Mouse (Mus musculus) hematopoietic stem cell, adult 5-6 weeks (primary cell): ENCODE data around the gene Gm43552. TPM values are rescaled to one million over a fixed set of nuclear protein-coding genes. Genes with fewer than 3 reads are reported as not detected.

Experiments used
- ATAC-seq, 2 experiments: fragments of 125-278 bp in 1 of 2; replicated peaks in 1 of 2; 2 replicates each; pipeline ENCODE4 v1.8.0; 2016 to 2017; ENCODE audit warnings: inconsistent platforms in 2 of 2, mild to moderate bottlenecking in 2 of 2, moderate number of reproducible peaks in 2 of 2, low read depth in 1 of 2, moderate TSS enrichment in 1 of 2; ENCODE audit not compliant: low FRiP score in 2 of 2, poor library complexity in 2 of 2, severe bottlenecking in 2 of 2, insufficient read depth in 1 of 2, low TSS enrichment in 1 of 2
- total RNA-seq: library from RNA; stranded (forward); fragments of 172-1452, 232-1000 nt; gene quantifications from 2 replicates; pipeline ENCODE4 v1.2.3, GENCODE M21; 2017

Gm43552 gene
- total RNA-seq, 1 experiment from 2014 or later = not detected

GRCm38 (mm10) chr5:65459454-65459853, 33.2 kb downstream of the Gm43552 start:
- no peak for ATAC-seq

GRCm38 (mm10) chr5:65457846-65458245, 34.8 kb downstream of the Gm43552 start:
- no peak for ATAC-seq

- ATAC-seq = no peak
These were observed 35.4 kb downstream of the Gm43552 start for GRCm38 (mm10) chr5:65457086-65457827.

GRCm38 (mm10) chr5:65454771-65455170, 37.9 kb downstream of the Gm43552 start:
- ATAC-seq = no peak

- ATAC-seq = no peak
These were observed 43.7 kb downstream of the Gm43552 start for GRCm38 (mm10) chr5:65448941-65449340.

GRCm38 (mm10) chr5:65447826-65448225, 44.8 kb downstream of the Gm43552 start:
- ATAC-seq = no peak

GRCm38 (mm10) chr5:65446756-65447155, 45.9 kb downstream of the Gm43552 start:
- ATAC-seq = no peak

- no peak for ATAC-seq
These were observed 47.7 kb downstream of the Gm43552 start for GRCm38 (mm10) chr5:65444981-65445380.

GRCm38 (mm10) chr5:65438041-65438440, 54.6 kb downstream of the Gm43552 start:
- no peak for ATAC-seq

GRCm38 (mm10) chr5:65435806-65436561, 56.6 kb downstream of the Gm43552 start, which contains the start of gene Ugdh:
Gene Ugdh (minus strand): TSS chr5:65435949.
- peak; percentile 96 to 98 for ATAC-seq

GRCm38 (mm10) chr5:65435363-65435805, 57.2 kb downstream of the Gm43552 start:
- ATAC-seq = peak in 1 of 2 experiments; percentile 5; a peak in 1 of 4 replicates

GRCm38 (mm10) chr5:65434471-65435362, 57.9 kb downstream of the Gm43552 start:
- ATAC-seq = no peak

- ATAC-seq = no peak
These were observed 63.2 kb downstream of the Gm43552 start for GRCm38 (mm10) chr5:65429441-65429840.

GRCm38 (mm10) chr5:65428321-65428720, 64.3 kb downstream of the Gm43552 start:
- no peak for ATAC-seq

- no peak for ATAC-seq
These were observed 67.4 kb downstream of the Gm43552 start for GRCm38 (mm10) chr5:65425251-65425650.

GRCm38 (mm10) chr5:65424215-65424614, 68.4 kb downstream of the Gm43552 start:
- no peak for ATAC-seq

- no peak for ATAC-seq
These were observed 69.8 kb downstream of the Gm43552 start for GRCm38 (mm10) chr5:65422803-65423202.
